Mouse (Mus musculus) frontal cortex, adult 2 months (tissue): ENCODE results near the gene Rimbp2. TPM values are rescaled to one million over a fixed set of nuclear protein-coding genes. Genes with fewer than 3 reads are reported as not detected.

Experiments
- DNase-seq, 2 experiments: peaks; one replicate each; pipeline ENCODE4 v3.0.0; 2022; ENCODE audit warnings: low spot score in 1 of 2; ENCODE audit errors: extremely low spot score in 1 of 2
- polyA plus RNA-seq: library from polyadenylated mRNA; depleted of rRNA; stranded (reverse); fragments of >200 nt; gene quantifications from 2 replicates; pipeline ENCODE4 v1.2.3, GENCODE M21; 2012

Gene Rimbp2
- polyA plus RNA-seq, 1 experiment, result 100 TPM

- peak; percentile 27 to 60 for DNase-seq
These were observed 105.5 kb downstream of the Rimbp2 start for GRCm38 (mm10) chr5:128847806-128848205.

GRCm38 (mm10) chr5:128846433-128847040 lies 106.7 kb downstream of the Rimbp2 start:
- DNase-seq, result peak; percentile 70 to 80

GRCm38 (mm10) chr5:128845033-128845432 lies 108.3 kb downstream of the Rimbp2 start:
- peak; percentile 41 to 66 for DNase-seq

DNA sequence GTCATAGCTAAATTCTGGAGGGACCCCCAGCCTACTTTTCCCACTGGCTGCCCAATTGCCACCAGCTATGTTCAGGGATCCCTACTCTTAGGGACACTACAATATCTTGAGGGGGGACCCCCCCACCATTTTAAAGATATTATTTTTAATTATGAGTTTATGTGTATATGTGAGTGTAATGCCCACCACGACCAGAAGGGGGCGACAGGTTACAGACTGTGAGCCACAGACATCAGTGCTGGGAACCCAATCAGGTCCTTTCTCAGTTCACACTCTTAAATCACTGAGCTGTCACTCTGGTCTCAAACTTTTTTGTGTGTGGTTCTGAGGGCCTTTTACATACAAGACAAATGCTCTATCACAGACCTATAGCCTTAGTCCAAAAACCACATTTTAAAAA lies 109.3 kb downstream of the Rimbp2 start:
- DNase-seq, result no peak

DNA sequence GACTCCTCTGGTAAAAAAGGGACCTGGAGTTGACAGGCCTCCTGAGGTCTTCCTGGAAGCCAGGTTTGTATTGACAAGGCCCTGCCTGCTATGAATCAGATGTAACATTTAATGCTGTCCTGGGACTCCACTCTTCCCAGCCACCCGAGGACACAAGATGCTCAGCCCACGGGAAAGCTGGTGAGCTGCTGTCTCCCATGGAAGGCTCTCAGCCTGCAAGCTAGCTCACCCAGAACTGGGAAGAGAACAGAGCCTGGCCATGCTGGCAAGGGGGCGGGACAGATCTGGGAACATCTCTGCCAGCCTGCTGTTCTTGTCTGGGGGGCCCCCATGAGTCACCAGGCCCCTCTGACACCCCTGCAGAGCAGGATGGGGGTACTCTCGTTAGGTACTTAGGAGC lies 111.7 kb downstream of the Rimbp2 start:
- DNase-seq, result peak; percentile 66 to 76

GRCm38 (mm10) chr5:128837045-128837444 lies 116.2 kb downstream of the Rimbp2 start:
- DNase-seq, result no peak

GRCm38 (mm10) chr5:128834126-128834525 lies 119.2 kb downstream of the Rimbp2 start:
- DNase-seq, result no peak

DNA sequence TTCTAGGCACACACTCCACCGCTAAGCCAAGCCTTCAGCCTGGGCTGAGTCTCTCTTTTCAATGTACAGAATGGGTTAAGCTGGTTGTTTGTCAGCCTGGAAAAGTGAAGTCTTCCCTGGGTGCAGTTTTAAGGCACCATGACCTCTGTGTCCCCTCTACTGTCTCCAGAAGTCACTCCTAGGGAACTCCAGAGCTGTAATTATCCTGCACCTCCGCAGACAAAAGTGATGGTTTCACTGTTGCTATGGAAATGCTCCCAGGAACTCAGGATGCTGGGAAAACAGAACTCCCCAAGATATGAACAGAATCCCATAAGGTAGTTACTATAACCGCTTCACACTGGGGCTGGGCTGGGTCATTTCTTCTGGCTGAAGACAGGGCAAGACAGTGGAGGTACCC lies 130.4 kb downstream of the Rimbp2 start:
- DNase-seq, result no peak

DNA sequence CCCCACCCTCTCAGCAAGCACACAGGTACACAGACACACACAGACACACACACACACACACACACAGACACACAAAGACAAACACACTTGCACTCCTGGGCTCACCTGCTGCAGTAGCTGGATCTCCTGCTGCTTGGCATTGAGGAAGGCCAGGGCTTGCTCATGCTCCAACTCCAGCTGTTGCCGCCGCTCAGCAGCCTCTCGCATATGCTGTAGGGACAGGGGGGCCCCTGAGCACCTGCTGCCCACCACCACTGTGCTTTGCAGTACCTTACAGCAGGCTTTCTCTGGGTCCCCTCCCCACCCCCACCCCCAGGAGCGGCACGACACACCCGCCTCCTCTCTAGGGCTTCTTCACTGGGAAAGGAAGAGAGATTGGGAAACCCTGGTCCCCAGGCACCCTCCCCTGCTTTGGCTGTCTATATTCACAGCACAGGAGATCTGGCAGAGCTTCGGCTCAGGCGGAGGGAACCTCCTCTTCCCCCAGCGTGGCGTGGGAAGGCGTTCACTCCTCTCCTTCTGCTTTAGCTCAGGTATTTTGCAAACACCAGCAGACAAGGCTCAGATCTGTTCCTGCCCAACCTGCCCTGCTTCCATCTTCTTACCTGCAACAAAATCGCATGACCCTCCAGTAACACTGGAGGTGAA lies 133.5 kb downstream of the Rimbp2 start:
- DNase-seq, result peak; percentile 80 to 86

DNA sequence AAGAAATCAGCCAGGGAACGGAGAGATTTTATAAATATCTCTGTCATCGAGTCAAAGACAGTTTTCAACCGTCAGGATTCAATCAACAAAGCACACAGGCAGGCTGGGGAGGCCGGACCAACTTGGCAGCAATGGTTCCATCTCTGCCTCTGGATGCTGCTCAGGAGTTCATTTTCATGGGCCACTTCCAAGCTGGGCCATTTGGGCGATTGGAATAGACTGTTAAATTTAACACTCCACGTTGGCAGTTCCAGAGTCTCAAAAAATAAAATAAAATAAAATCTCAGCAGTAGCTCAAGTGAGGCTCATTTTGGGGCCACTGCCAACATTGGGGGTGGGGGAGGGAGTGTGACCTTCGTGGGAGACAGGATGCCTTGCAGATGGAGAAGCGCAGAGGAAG lies 137.7 kb downstream of the Rimbp2 start:
- peak in 1 of 2 experiments; percentile 66 for DNase-seq

- DNase-seq, result no peak
These were observed 138.2 kb downstream of the Rimbp2 start for GRCm38 (mm10) chr5:128815078-128815477.

GRCm38 (mm10) chr5:128813121-128813520 lies 140.2 kb downstream of the Rimbp2 start:
- DNase-seq, result no peak

GRCm38 (mm10) chr5:128811431-128811830 lies 141.9 kb downstream of the Rimbp2 start:
- no peak for DNase-seq

DNA sequence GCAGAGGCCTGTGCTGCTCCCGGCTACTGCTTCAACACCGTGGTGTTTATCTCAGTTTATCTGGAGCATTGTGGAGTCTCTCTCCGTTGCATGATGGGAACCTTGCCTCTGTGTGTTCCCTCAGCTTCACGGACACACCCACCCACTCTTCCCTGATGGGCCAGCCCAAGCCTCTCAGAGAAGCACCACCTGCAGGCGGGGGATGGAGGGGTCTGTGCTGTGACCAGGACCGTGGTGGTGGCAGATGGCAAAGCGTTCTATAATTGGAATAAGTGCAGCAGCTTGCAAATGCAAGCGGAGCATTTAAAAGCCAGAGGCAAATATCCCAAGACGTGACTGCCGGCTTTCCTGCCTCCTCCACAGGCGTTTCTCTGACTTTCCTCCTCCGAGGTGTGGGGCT lies 143.3 kb downstream of the Rimbp2 start:
- peak; percentile 90 for DNase-seq

DNA sequence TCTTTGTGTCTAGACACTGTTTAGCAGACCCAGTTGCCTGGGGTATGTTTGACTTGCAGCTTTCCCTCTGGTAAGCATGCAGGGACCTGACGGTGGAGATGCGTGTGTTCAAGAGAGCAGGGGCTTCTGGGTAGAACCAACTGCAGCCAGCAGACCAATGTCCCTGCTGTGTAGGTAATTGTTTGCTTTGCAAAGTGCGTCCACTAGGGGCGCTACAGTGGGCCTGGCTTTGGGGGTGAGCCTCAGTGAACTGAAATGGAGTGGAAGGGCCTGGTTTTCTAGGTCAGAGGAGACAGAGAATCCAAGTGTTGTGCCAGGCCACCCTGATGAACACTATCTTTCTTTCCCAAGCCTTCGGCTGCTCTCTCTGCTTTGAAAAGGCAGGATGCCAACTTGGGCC lies 143.9 kb downstream of the Rimbp2 start:
- no peak for DNase-seq

DNA sequence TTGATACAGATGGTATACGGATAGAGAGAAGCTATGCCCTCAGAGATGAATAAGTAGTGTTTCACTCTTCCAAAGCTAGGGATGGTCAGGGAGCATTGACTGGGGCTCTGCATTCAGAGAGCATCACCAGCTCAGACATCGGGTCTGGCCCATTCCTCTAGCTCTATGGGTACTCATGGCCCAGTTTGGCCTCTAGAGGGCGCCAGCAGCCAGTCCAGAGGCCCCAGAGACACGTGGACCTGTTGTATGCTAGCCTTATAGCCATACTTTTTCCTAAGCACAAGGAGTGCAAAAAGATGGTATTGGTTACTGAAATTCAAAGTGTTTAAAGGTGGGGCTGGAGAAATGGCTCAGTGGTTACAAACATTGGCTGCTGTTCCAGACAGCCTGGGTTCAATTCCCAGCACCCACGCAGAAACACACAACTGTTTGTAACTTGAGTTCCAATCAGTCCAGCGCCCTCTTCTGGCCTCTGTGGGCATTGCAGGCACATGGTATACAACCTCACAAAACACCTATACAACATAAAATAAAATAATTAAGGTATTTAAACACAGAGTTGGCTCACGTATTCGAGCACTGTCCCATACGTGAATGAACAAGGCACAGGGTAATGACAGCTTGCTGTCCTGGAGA lies 144.6 kb downstream of the Rimbp2 start:
- no peak for DNase-seq

- no peak for DNase-seq
These were observed 145.9 kb downstream of the Rimbp2 start for GRCm38 (mm10) chr5:128807408-128807807.

DNA sequence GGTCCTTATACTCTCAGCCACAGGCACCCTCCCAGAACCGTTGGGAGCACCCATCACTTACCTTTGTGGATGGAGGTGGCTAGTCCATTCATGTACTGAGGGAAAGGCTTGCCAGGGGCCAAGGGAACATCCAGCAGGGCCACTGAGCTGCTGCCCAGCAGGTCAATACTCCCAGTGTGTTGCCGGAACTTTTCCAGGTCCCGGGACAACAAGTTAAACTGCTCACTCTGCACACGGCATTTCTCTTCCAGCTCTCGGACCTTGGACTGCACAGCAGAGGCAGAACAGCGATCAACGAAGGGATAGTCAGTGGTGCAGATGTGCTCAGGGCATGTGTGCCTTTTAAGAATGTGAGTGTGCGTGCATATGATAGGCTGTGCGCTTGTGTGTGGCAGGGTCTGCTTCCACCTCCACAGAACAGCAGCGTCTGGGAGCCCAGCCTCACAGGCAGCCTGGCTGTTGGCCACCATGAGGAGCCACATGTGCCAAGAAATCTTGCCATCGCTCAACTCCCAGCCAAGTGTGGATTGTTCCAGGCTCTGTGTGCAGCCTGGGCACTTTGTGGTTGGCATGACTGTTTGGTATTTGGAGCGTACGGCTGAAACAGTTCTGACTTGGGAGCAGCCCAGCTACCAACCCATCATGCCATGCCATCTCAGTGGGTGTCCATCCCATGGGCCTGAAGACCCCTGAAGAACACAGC lies 146.8 kb downstream of the Rimbp2 start:
- peak; percentile 77 to 88 for DNase-seq

GRCm38 (mm10) chr5:128805092-128805491 lies 148.2 kb downstream of the Rimbp2 start:
- DNase-seq, result no peak

- no peak for DNase-seq
These were observed 152.7 kb downstream of the Rimbp2 start for GRCm38 (mm10) chr5:128800592-128800991.

GRCm38 (mm10) chr5:128781621-128782020 lies 171.7 kb downstream of the Rimbp2 start:
- no peak for DNase-seq
